Mouse (Mus musculus) heart, postnatal 10 days (tissue): Measurements from ENCODE around the gene Gm20721. TPM values are rescaled to one million over a fixed set of nuclear protein-coding genes. Genes with fewer than 3 reads are reported as not detected.

Experiments used
- total RNA-seq, 2 experiments: library from RNA; stranded (reverse); gene quantifications; 2 replicates each; pipeline ENCODE4 v1.2.3; 2021

Gene Gm20721
- total RNA-seq, 2 experiments from 2014 or later, result 2.4 to 2.8 TPM

Other genes with a start within 250 kb of the Gm20721 start
- 10 to 100 TPM; 60.5 to 63.0 TPM for gene Npepl1, start 236.4 kb downstream of the Gm20721 start, total RNA-seq
- 1,000 to 10,000 TPM; 1,834 to 2,103 TPM for gene Gnas, start 62.4 kb downstream of the Gm20721 start, total RNA-seq
- gene Nelfcd, start 69.1 kb upstream of the Gm20721 start, total RNA-seq, result 10 to 100 TPM; 43.9 to 44.0 TPM
- 10 to 100 TPM; 54.7 to 61.0 TPM for gene Ctsz, start 92.3 kb upstream of the Gm20721 start, total RNA-seq
- 1 to 10 TPM; 1.8 to 3.3 TPM for gene Tubb1, start 104.0 kb upstream of the Gm20721 start, total RNA-seq
- 1,000 to 10,000 TPM; 1,182 to 1,233 TPM for gene Atp5e, start 117.4 kb upstream of the Gm20721 start, total RNA-seq
- 10 to 100 TPM; 85.0 to 88.6 TPM for gene Prelid3b, start 126.4 kb upstream of the Gm20721 start, total RNA-seq